In the genomic region with DNA sequence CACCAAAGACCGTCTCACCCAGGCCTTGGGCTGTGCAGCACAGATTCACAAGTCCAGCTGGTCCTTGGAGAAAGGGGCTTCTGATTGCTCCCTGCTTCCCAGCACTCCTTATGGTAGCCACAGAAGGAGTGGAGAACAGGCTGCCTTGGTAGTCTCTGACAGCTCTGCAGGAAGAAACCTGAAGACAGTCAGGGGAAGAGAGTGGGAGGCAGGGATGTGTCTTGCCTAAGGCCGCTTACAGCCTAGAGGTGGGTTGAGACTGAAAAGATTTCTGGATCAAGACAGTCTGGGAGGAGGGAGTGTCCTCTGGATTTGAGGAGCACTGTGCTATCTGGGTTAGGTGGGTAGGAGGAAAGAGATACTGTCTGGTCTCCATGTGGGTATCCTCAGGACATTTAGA, we compare ENCODE assay signal across 25 mouse cellular contexts. TPM values are rescaled to one million over a fixed set of nuclear protein-coding genes. Genes with fewer than 3 reads are reported as not detected.
DNase-seq lines count a peak whose midpoint lies in the region; ATAC-seq and TF ChIP-seq lines count a peak whose summit lies in the region.
"Had no signal": no experiment of that assay in that cellular context is flagged by ENCODE, and none has a peak within 500 bp of the region (broad histone marks: within the 10 kb centered on the region; RNA-seq: fewer than 3 reads in every experiment).

No protein-coding gene starts in this region.

- WGBS in heart, embryonic 12.5 days: 68% methylated on average over 2 of the region's 2 CpGs
- 86% methylated on average over 2 of the region's 2 CpGs for WGBS in hindbrain, postnatal 0 days
- 94% methylated on average over 2 of the region's 2 CpGs for WGBS in hindbrain, embryonic 11.5 days
- 92% methylated on average over 2 of the region's 2 CpGs for WGBS in neural tube, embryonic 15.5 days
- WGBS in olfactory bulb, adult 2 months: 76% methylated on average over 2 of the region's 2 CpGs

- peaks cover 22% of the 10 kb centered on the region for H3K4me1 ChIP-seq in heart, embryonic 12.5 days (replicated peaks)
- H3K4me1 ChIP-seq in hindbrain, postnatal 0 days (ENCODE audit: insufficient read depth, low read length): peaks cover 8% of the 10 kb centered on the region; the same call in 1 of the 2 replicates
- H3K4me1 ChIP-seq in hindbrain, embryonic 11.5 days (replicated peaks; ENCODE audit: control insufficient read depth, insufficient read depth, low read length): no peaks in the 10 kb centered on the region
- H3K4me1 ChIP-seq in neural tube, embryonic 15.5 days: 0 out of 2 replicates have a peak, but pooled peaks cover 4% of the 10 kb centered on the region
- H3K4me1 ChIP-seq in olfactory bulb, adult 2 months (ENCODE audit: control insufficient read depth, insufficient read depth, low read length): peaks cover 20% of the 10 kb centered on the region
- H3K4me1 ChIP-seq: forebrain, embryonic 12.5 days had no signal

- H3K4me3 ChIP-seq in heart, embryonic 12.5 days: no peak overlapping the region
- H3K4me3 ChIP-seq in hindbrain, postnatal 0 days (ENCODE audit: low read length): no peak overlapping the region
- H3K4me3 ChIP-seq in hindbrain, embryonic 11.5 days (ENCODE audit: low read depth, low read length): no peak overlapping the region
- H3K4me3 ChIP-seq in neural tube, embryonic 15.5 days (replicated peaks): no peak overlapping the region
- H3K4me3 ChIP-seq in olfactory bulb, adult 2 months (ENCODE audit: insufficient read depth, low read depth, low read length): no peak overlapping the region
- H3K4me3 ChIP-seq: embryonic facial prominence, embryonic 13.5 days; forebrain, embryonic 12.5 days; heart, adult 2 months; intestine, embryonic 15.5 days had no signal

- no peak overlapping the region for H3K27ac ChIP-seq in heart, embryonic 12.5 days (ENCODE audit: poor library complexity, severe bottlenecking)
- peak overlapping the region; percentile 62 for H3K27ac ChIP-seq in hindbrain, postnatal 0 days
- H3K27ac ChIP-seq in hindbrain, embryonic 11.5 days (ENCODE audit: low read depth, low read length): no peak overlapping the region
- H3K27ac ChIP-seq in neural tube, embryonic 15.5 days (replicated peaks): 0 out of 2 replicates have a peak overlapping the region, but pooled peaks have one; percentile 70
- 0 out of 2 replicates have a peak overlapping the region, but pooled peaks have one; percentile 11 for H3K27ac ChIP-seq in olfactory bulb, adult 2 months (ENCODE audit: insufficient read depth, low read depth, low read length)
- H3K27ac ChIP-seq: forebrain, embryonic 12.5 days had no signal

- TF ChIP-seq CTCF in hindbrain, postnatal 0 days (IDR thresholded peaks at IDR 0.05; ENCODE audit: low read depth): no peak
- TF ChIP-seq CTCF in olfactory bulb, adult 2 months (IDR thresholded peaks at IDR 0.05; ENCODE audit: insufficient read depth, low read depth, low read length): no peak

- H3K9me3 ChIP-seq in heart, embryonic 12.5 days (replicated peaks): no peaks in the 10 kb centered on the region
- no peaks in the 10 kb centered on the region for H3K9me3 ChIP-seq in hindbrain, postnatal 0 days (ENCODE audit: low read length)
- no peaks in the 10 kb centered on the region for H3K9me3 ChIP-seq in hindbrain, embryonic 11.5 days (ENCODE audit: control insufficient read depth, low read length)
- no peaks in the 10 kb centered on the region for H3K9me3 ChIP-seq in neural tube, embryonic 15.5 days (replicated peaks)
- H3K9me3 ChIP-seq: embryonic facial prominence, embryonic 13.5 days; forebrain, embryonic 12.5 days; intestine, embryonic 15.5 days had no signal

- no peak overlapping the region for H3K9ac ChIP-seq in heart, embryonic 12.5 days
- H3K9ac ChIP-seq in hindbrain, postnatal 0 days (replicated peaks; ENCODE audit: low read length): no peak overlapping the region
- no peak overlapping the region for H3K9ac ChIP-seq in hindbrain, embryonic 11.5 days (ENCODE audit: low read depth, low read length)
- no peak overlapping the region for H3K9ac ChIP-seq in neural tube, embryonic 15.5 days (replicated peaks)
- H3K9ac ChIP-seq: embryonic facial prominence, embryonic 13.5 days; forebrain, embryonic 12.5 days; intestine, embryonic 15.5 days had no signal

- no peak for TF ChIP-seq POLR2A in olfactory bulb, adult 2 months (IDR thresholded peaks at IDR 0.05; ENCODE audit: insufficient read depth, low read depth, low read length)

- no peak overlapping the region for H3K4me2 ChIP-seq in heart, embryonic 12.5 days
- H3K4me2 ChIP-seq in hindbrain, postnatal 0 days (ENCODE audit: low read depth, low read length): no peak overlapping the region
- H3K4me2 ChIP-seq in hindbrain, embryonic 11.5 days (replicated peaks; ENCODE audit: low read depth, low read length): no peak overlapping the region
- no peak overlapping the region for H3K4me2 ChIP-seq in neural tube, embryonic 15.5 days
- H3K4me2 ChIP-seq: embryonic facial prominence, embryonic 13.5 days; forebrain, embryonic 12.5 days; intestine, embryonic 15.5 days had no signal

- peak; percentile 68 for DNase-seq in heart, adult 11 months
- no peak for DNase-seq in hindbrain, postnatal 0 days (ENCODE audit: low spot score)
- no peak for DNase-seq in hindbrain, embryonic 11.5 days (ENCODE audit: low spot score)
- no peak for DNase-seq in neural tube, embryonic 10.5 days (ENCODE audit: extremely low spot score, low spot score)
- DNase-seq: adrenal gland, postnatal 14 days; cerebellum, adult 18-20 months; cerebellum, adult 9-11 months; cerebellum, postnatal 36 days; heart, adult 2 months; heart, postnatal 4 days had no signal

- H3K27me3 ChIP-seq in heart, embryonic 12.5 days (replicated peaks): no peaks in the 10 kb centered on the region
- H3K27me3 ChIP-seq in hindbrain, postnatal 0 days (ENCODE audit: insufficient read depth, low read length): no peaks in the 10 kb centered on the region
- no peaks in the 10 kb centered on the region for H3K27me3 ChIP-seq in hindbrain, embryonic 11.5 days (ENCODE audit: control insufficient read depth, insufficient read depth, low read length)
- no peaks in the 10 kb centered on the region for H3K27me3 ChIP-seq in neural tube, embryonic 15.5 days (replicated peaks)
- H3K27me3 ChIP-seq: embryonic facial prominence, embryonic 13.5 days; forebrain, embryonic 12.5 days; intestine, embryonic 15.5 days; Patski had no signal

- no peak for ATAC-seq in heart, embryonic 12.5 days (ENCODE audit: insufficient number of reproducible peaks, low FRiP score)
- no peak for ATAC-seq in hindbrain, postnatal 0 days
- no peak for ATAC-seq in hindbrain, embryonic 11.5 days (ENCODE audit: low FRiP score)
- ATAC-seq in neural tube, embryonic 15.5 days (ENCODE audit: low FRiP score): no peak
- ATAC-seq: activated CD4-positive, CD25-positive, alpha-beta regulatory T cell, adult 4 months; Patski had no signal

- no peaks in the 10 kb centered on the region for H3K36me3 ChIP-seq in heart, embryonic 12.5 days
- no peaks in the 10 kb centered on the region for H3K36me3 ChIP-seq in hindbrain, postnatal 0 days (ENCODE audit: insufficient read depth, low read length)
- H3K36me3 ChIP-seq in hindbrain, embryonic 11.5 days (ENCODE audit: control insufficient read depth, insufficient read depth, low read length): no peaks in the 10 kb centered on the region
- H3K36me3 ChIP-seq in neural tube, embryonic 15.5 days: no peaks in the 10 kb centered on the region
- H3K36me3 ChIP-seq: embryonic facial prominence, embryonic 13.5 days; forebrain, embryonic 12.5 days; intestine, embryonic 15.5 days had no signal

RNA-seq across cellular contexts. Expression of gene Rnase13, which starts 0.3 kb away (rescaled TPM):
- not detected in 2 replicates for polyA plus RNA-seq in heart, embryonic 12.5 days (2016; fragmentation: Nextera tagmentation; extraction: Ambion mirVana)
- total RNA-seq in hindbrain, postnatal 0 days (2014; rRNA removed): not detected in 2 replicates
- polyA plus RNA-seq in hindbrain, postnatal 0 days (2015; fragmentation: Nextera tagmentation; extraction: Ambion mirVana): not detected in 2 replicates
- polyA plus RNA-seq in hindbrain, embryonic 11.5 days (2014; fragmentation: Nextera tagmentation; extraction: Ambion mirVana): not detected in 2 replicates
- not detected in 2 replicates for polyA plus RNA-seq in neural tube, embryonic 15.5 days (2015; fragmentation: Nextera tagmentation; extraction: Ambion mirVana)
- not detected in 2 replicates for polyA plus RNA-seq in olfactory bulb, adult 2 months (2012; ENCODE audit: insufficient read depth, insufficient read length, low replicate concordance, missing spikeins)
- total RNA-seq: adrenal gland, adult 18-20 months; adrenal gland, postnatal 14 days; CH12.LX; gastrocnemius, adult 8-10 months; gastrocnemius, postnatal 4 days; heart, adult 2 months; heart, postnatal 10 days; heart, postnatal 4 days had no signal
- polyA plus RNA-seq: activated CD4-positive, CD25-positive, alpha-beta regulatory T cell, adult 4 months; embryonic facial prominence, embryonic 13.5 days; forebrain, embryonic 12.5 days; forebrain, embryonic 16.5 days; heart, adult 2 months; heart, embryonic 14.5 days; intestine, embryonic 15.5 days; Patski had no signal

RNA-seq across cellular contexts. Expression of gene Tppp2, which starts 4.7 kb away (rescaled TPM):
- not detected in 2 replicates for polyA plus RNA-seq in heart, embryonic 12.5 days (2016; fragmentation: Nextera tagmentation; extraction: Ambion mirVana)
- total RNA-seq in hindbrain, postnatal 0 days (2014; rRNA removed): not detected in 2 replicates
- polyA plus RNA-seq in hindbrain, postnatal 0 days (2015; fragmentation: Nextera tagmentation; extraction: Ambion mirVana): not detected in 2 replicates
- not detected in 2 replicates for polyA plus RNA-seq in hindbrain, embryonic 11.5 days (2014; fragmentation: Nextera tagmentation; extraction: Ambion mirVana)
- polyA plus RNA-seq in neural tube, embryonic 15.5 days (2015; fragmentation: Nextera tagmentation; extraction: Ambion mirVana): not detected in 2 replicates
- not detected in 2 replicates for polyA plus RNA-seq in olfactory bulb, adult 2 months (2012; ENCODE audit: insufficient read depth, insufficient read length, low replicate concordance, missing spikeins)
- total RNA-seq: adrenal gland, adult 18-20 months; adrenal gland, postnatal 14 days; CH12.LX; gastrocnemius, postnatal 4 days; heart, adult 2 months; heart, postnatal 10 days; heart, postnatal 4 days had no signal
- polyA plus RNA-seq: activated CD4-positive, CD25-positive, alpha-beta regulatory T cell, adult 4 months; embryonic facial prominence, embryonic 13.5 days; forebrain, embryonic 12.5 days; forebrain, embryonic 16.5 days; heart, embryonic 14.5 days; intestine, embryonic 15.5 days; Patski had no signal

RNA-seq across cellular contexts. Expression of gene Ndrg2, which starts 9.0 kb away (rescaled TPM):
- polyA plus RNA-seq in heart, embryonic 12.5 days (2016; fragmentation: Nextera tagmentation; extraction: Ambion mirVana): 224 and 228 TPM in 2 replicates
- 514 and 732 TPM in 2 replicates for total RNA-seq in hindbrain, postnatal 0 days (2014; rRNA removed)
- 543 and 625 TPM in 2 replicates for polyA plus RNA-seq in hindbrain, postnatal 0 days (2015; fragmentation: Nextera tagmentation; extraction: Ambion mirVana)
- polyA plus RNA-seq in hindbrain, embryonic 11.5 days (2014; fragmentation: Nextera tagmentation; extraction: Ambion mirVana): 11.8 and 12.3 TPM in 2 replicates
- polyA plus RNA-seq in neural tube, embryonic 15.5 days (2015; fragmentation: Nextera tagmentation; extraction: Ambion mirVana): 268 and 281 TPM in 2 replicates
- polyA plus RNA-seq in olfactory bulb, adult 2 months (2012; ENCODE audit: insufficient read depth, insufficient read length, low replicate concordance, missing spikeins): 1,444 TPM in 1 of 2 replicates, not detected in the other

RNA-seq across cellular contexts. Expression of gene Slc39a2, which starts 30.2 kb away (rescaled TPM):
- 0.20 and 0.44 TPM in 2 replicates for polyA plus RNA-seq in heart, embryonic 12.5 days (2016; fragmentation: Nextera tagmentation; extraction: Ambion mirVana)
- total RNA-seq in hindbrain, postnatal 0 days (2014; rRNA removed): 0.89 and 2.4 TPM in 2 replicates
- 0.61 and 0.64 TPM in 2 replicates for polyA plus RNA-seq in hindbrain, postnatal 0 days (2015; fragmentation: Nextera tagmentation; extraction: Ambion mirVana)
- 0.45 and 0.59 TPM in 2 replicates for polyA plus RNA-seq in hindbrain, embryonic 11.5 days (2014; fragmentation: Nextera tagmentation; extraction: Ambion mirVana)
- 1.5 and 2.0 TPM in 2 replicates for polyA plus RNA-seq in neural tube, embryonic 15.5 days (2015; fragmentation: Nextera tagmentation; extraction: Ambion mirVana)
- polyA plus RNA-seq in olfactory bulb, adult 2 months (2012; ENCODE audit: insufficient read depth, insufficient read length, low replicate concordance, missing spikeins): not detected in 2 replicates

RNA-seq across cellular contexts. Expression of gene Mettl17, which starts 38.3 kb away (rescaled TPM):
- 39.7 and 40.4 TPM in 2 replicates for polyA plus RNA-seq in heart, embryonic 12.5 days (2016; fragmentation: Nextera tagmentation; extraction: Ambion mirVana)
- total RNA-seq in hindbrain, postnatal 0 days (2014; rRNA removed): 33.1 and 41.9 TPM in 2 replicates
- 61.8 and 72.5 TPM in 2 replicates for polyA plus RNA-seq in hindbrain, postnatal 0 days (2015; fragmentation: Nextera tagmentation; extraction: Ambion mirVana)
- 49.0 and 52.8 TPM in 2 replicates for polyA plus RNA-seq in hindbrain, embryonic 11.5 days (2014; fragmentation: Nextera tagmentation; extraction: Ambion mirVana)
- polyA plus RNA-seq in neural tube, embryonic 15.5 days (2015; fragmentation: Nextera tagmentation; extraction: Ambion mirVana): 83.5 and 90.9 TPM in 2 replicates
- not detected in 2 replicates for polyA plus RNA-seq in olfactory bulb, adult 2 months (2012; ENCODE audit: insufficient read depth, insufficient read length, low replicate concordance, missing spikeins)

Comparison
In these comparisons a context has a peak if more than half of its experiments do, and no peak if none do; other contexts are left out.
1. H3K27ac ChIP-seq: peak in hindbrain, postnatal 0 days (single experiment), neural tube, embryonic 15.5 days (single experiment) and olfactory bulb, adult 2 months (single experiment); none in heart, embryonic 12.5 days (single experiment) and hindbrain, embryonic 11.5 days (single experiment).